ENCODE assay signal across 19 mouse cellular contexts in genomic region chr4:134447966-134448365, GRCm38 (mm10). TPM values are rescaled to one million over a fixed set of nuclear protein-coding genes. Genes with fewer than 3 reads are reported as not detected.
DNase-seq lines count a peak whose midpoint lies in the region; ATAC-seq and TF ChIP-seq lines count a peak whose summit lies in the region.
"Had no signal": no experiment of that assay in that cellular context is flagged by ENCODE, and none has a peak within 500 bp of the region (broad histone marks: within the 10 kb centered on the region; RNA-seq: fewer than 3 reads in every experiment).

No protein-coding gene starts in this region.

- no peaks in the 10 kb centered on the region for H3K36me3 ChIP-seq in lung, postnatal 0 days (ENCODE audit: insufficient read depth, low read length)
- H3K36me3 ChIP-seq in thymus, adult 2 months (ENCODE audit: control insufficient read depth, insufficient read depth, low read length): no peaks in the 10 kb centered on the region
- no peaks in the 10 kb centered on the region for H3K36me3 ChIP-seq in embryonic facial prominence, embryonic 10.5 days (replicated peaks)
- H3K36me3 ChIP-seq: embryonic facial prominence, embryonic 12.5 days; forebrain, embryonic 15.5 days; heart, embryonic 15.5 days; kidney, embryonic 15.5 days; midbrain, embryonic 12.5 days; stomach, embryonic 15.5 days had no signal

- peak; percentile 62 for ATAC-seq in lung, postnatal 0 days
- no peak for ATAC-seq in erythroblast, adult 5-6 weeks (replicated peaks; ENCODE audit: low FRiP score, poor library complexity, severe bottlenecking)
- ATAC-seq: forebrain, embryonic 15.5 days; hindbrain, embryonic 16.5 days; intestine, postnatal 0 days had no signal

- no peaks in the 10 kb centered on the region for H3K27me3 ChIP-seq in lung, postnatal 0 days (replicated peaks; ENCODE audit: insufficient read depth, low read length)
- no peaks in the 10 kb centered on the region for H3K27me3 ChIP-seq in thymus, adult 2 months (ENCODE audit: control insufficient read depth, insufficient read depth, low read length)
- H3K27me3 ChIP-seq in embryonic facial prominence, embryonic 10.5 days (replicated peaks; ENCODE audit: low read depth, poor library complexity, severe bottlenecking): peaks cover 59% of the 10 kb centered on the region
- H3K27me3 ChIP-seq: forebrain, embryonic 15.5 days; midbrain, embryonic 12.5 days had no signal

- no peak for TF ChIP-seq EP300 in lung, postnatal 0 days (IDR thresholded peaks at IDR 0.05)

- peak; percentile 48 for DNase-seq in lung, postnatal 0 days (ENCODE audit: low spot score)
- no peak for DNase-seq in lung, adult 2 months
- DNase-seq in thymus, postnatal 0 days (ENCODE audit: low spot score): peak; percentile 47
- DNase-seq in thymus, adult 2 months: no peak
- no peak for DNase-seq in embryonic facial prominence, embryonic 10.5 days (ENCODE audit: low spot score)
- no peak for DNase-seq in natural killer cell, adult 2 months (ENCODE audit: low spot score in 2 of 2)
- DNase-seq: cerebellum, adult 9-10 months; gastrocnemius, postnatal 36 days; heart, postnatal 4 days; right cerebral cortex, postnatal 25 days had no signal

- 48% methylated on average over 18 of the region's 23 CpGs for WGBS in lung, postnatal 0 days
- WGBS in lung, adult 2 months: 46% methylated on average over 23 of the region's 23 CpGs
- WGBS in thymus, adult 2 months: 51% methylated on average over 22 of the region's 23 CpGs
- WGBS in embryonic facial prominence, embryonic 10.5 days: 44% methylated on average over 23 of the region's 23 CpGs

- H3K9me3 ChIP-seq in lung, postnatal 0 days (ENCODE audit: low read length): no peaks in the 10 kb centered on the region
- no peaks in the 10 kb centered on the region for H3K9me3 ChIP-seq in embryonic facial prominence, embryonic 10.5 days
- H3K9me3 ChIP-seq: embryonic facial prominence, embryonic 12.5 days; forebrain, embryonic 15.5 days; heart, embryonic 15.5 days; kidney, embryonic 15.5 days; midbrain, embryonic 12.5 days; stomach, embryonic 15.5 days had no signal

- no peaks in the 10 kb centered on the region for H3K4me1 ChIP-seq in lung, postnatal 0 days (ENCODE audit: insufficient read depth, low read depth, low read length)
- peaks cover 4% of the 10 kb centered on the region for H3K4me1 ChIP-seq in lung, adult 2 months (ENCODE audit: control insufficient read depth, insufficient read depth, low read length)
- peaks cover 30% of the 10 kb centered on the region for H3K4me1 ChIP-seq in thymus, adult 2 months (replicated peaks; ENCODE audit: control insufficient read depth, insufficient read depth, low read length)
- H3K4me1 ChIP-seq in embryonic facial prominence, embryonic 10.5 days: peaks cover 37% of the 10 kb centered on the region

- H3K4me3 ChIP-seq in lung, postnatal 0 days (ENCODE audit: low read depth, low read length): no peak overlapping the region
- no peak overlapping the region for H3K4me3 ChIP-seq in lung, adult 2 months (replicated peaks; ENCODE audit: extremely low read depth, low read depth, low read length)
- no peak overlapping the region for H3K4me3 ChIP-seq in thymus, adult 2 months (ENCODE audit: control insufficient read depth, insufficient read depth, low read length)
- 0 out of 2 replicates have a peak overlapping the region, but pooled peaks have one; percentile 8 for H3K4me3 ChIP-seq in embryonic facial prominence, embryonic 10.5 days
- H3K4me3 ChIP-seq: embryonic facial prominence, embryonic 12.5 days; forebrain, embryonic 15.5 days; heart, embryonic 15.5 days; kidney, embryonic 15.5 days; midbrain, embryonic 12.5 days; stomach, embryonic 15.5 days had no signal

- H3K9ac ChIP-seq in lung, postnatal 0 days (replicated peaks; ENCODE audit: low read depth): no peak overlapping the region
- H3K9ac ChIP-seq: embryonic facial prominence, embryonic 12.5 days; forebrain, embryonic 15.5 days; heart, embryonic 15.5 days; kidney, embryonic 15.5 days; midbrain, embryonic 12.5 days; stomach, embryonic 15.5 days had no signal

- no peak overlapping the region for H3K27ac ChIP-seq in lung, postnatal 0 days (ENCODE audit: low read length)
- no peak overlapping the region for H3K27ac ChIP-seq in thymus, adult 2 months (ENCODE audit: control insufficient read depth, insufficient read depth, low read length)
- no peak overlapping the region for H3K27ac ChIP-seq in embryonic facial prominence, embryonic 10.5 days (replicated peaks)
- H3K27ac ChIP-seq: embryonic facial prominence, embryonic 12.5 days; heart, embryonic 15.5 days; kidney, embryonic 15.5 days; midbrain, embryonic 12.5 days; stomach, embryonic 15.5 days had no signal

- 0 out of 2 replicates have a peak overlapping the region, but pooled peaks have one; percentile 8 for H3K4me2 ChIP-seq in lung, postnatal 0 days (replicated peaks; ENCODE audit: low read depth, low read length)
- H3K4me2 ChIP-seq: embryonic facial prominence, embryonic 12.5 days; forebrain, embryonic 15.5 days; heart, embryonic 15.5 days; kidney, embryonic 15.5 days; midbrain, embryonic 12.5 days; stomach, embryonic 15.5 days had no signal

- no peak for TF ChIP-seq CTCF in lung, postnatal 0 days (IDR thresholded peaks at IDR 0.05)
- no peak for TF ChIP-seq CTCF in lung, adult 2 months (IDR thresholded peaks at IDR 0.05; ENCODE audit: insufficient read depth, low read length)
- no peak for TF ChIP-seq CTCF in thymus, adult 2 months (IDR thresholded peaks at IDR 0.05; ENCODE audit: borderline replicate concordance, control insufficient read depth, extremely low read depth, insufficient read depth, low read length, poor library complexity)

- no peak for TF ChIP-seq POLR2A in lung, adult 2 months (IDR thresholded peaks at IDR 0.05; ENCODE audit: borderline replicate concordance, extremely low read depth, low read depth, low read length)
- TF ChIP-seq POLR2A in thymus, adult 2 months (IDR thresholded peaks at IDR 0.05; ENCODE audit: control insufficient read depth, extremely low read depth, insufficient read depth, low read length, poor library complexity): no peak

RNA-seq across cellular contexts. Expression of gene Stmn1, which starts 20.2 kb away (rescaled TPM):
- 260 and 357 TPM in 2 replicates for polyA plus RNA-seq in lung, postnatal 0 days (2015; fragmentation: Nextera tagmentation; extraction: Ambion mirVana)
- polyA plus RNA-seq in lung, adult 2 months (2012; rRNA removed): 18.8 and 38.6 TPM in 2 replicates
- 1,989 and 2,008 TPM in 2 replicates for polyA plus RNA-seq in thymus, postnatal 0 days (2015; fragmentation: Nextera tagmentation; extraction: Ambion mirVana)
- 134 and 274 TPM in 2 replicates for polyA plus RNA-seq in thymus, adult 2 months (2012; rRNA removed)
- polyA plus RNA-seq in embryonic facial prominence, embryonic 10.5 days (2016; fragmentation: Nextera tagmentation; extraction: Ambion mirVana): 2,394 and 2,556 TPM in 2 replicates
- total RNA-seq in erythroblast, adult 5-6 weeks (2015; ENCODE audit: low replicate concordance): 207 and 212 TPM in 2 replicates
- 201 and 236 TPM in 2 replicates for total RNA-seq in erythroblast, adult 5-6 weeks (2017; ENCODE audit: low replicate concordance)

RNA-seq across cellular contexts. Expression of gene Paqr7, which starts 48.5 kb away (rescaled TPM):
- 27.5 and 33.0 TPM in 2 replicates for polyA plus RNA-seq in lung, postnatal 0 days (2015; fragmentation: Nextera tagmentation; extraction: Ambion mirVana)
- 146 and 205 TPM in 2 replicates for polyA plus RNA-seq in lung, adult 2 months (2012; rRNA removed)
- 8.1 TPM in 2 replicates for polyA plus RNA-seq in thymus, postnatal 0 days (2015; fragmentation: Nextera tagmentation; extraction: Ambion mirVana)
- polyA plus RNA-seq in thymus, adult 2 months (2012; rRNA removed): 47.6 and 52.0 TPM in 2 replicates
- polyA plus RNA-seq in embryonic facial prominence, embryonic 10.5 days (2016; fragmentation: Nextera tagmentation; extraction: Ambion mirVana): 1.2 and 2.1 TPM in 2 replicates
- 1.7 and 4.4 TPM in 2 replicates for total RNA-seq in erythroblast, adult 5-6 weeks (2015; ENCODE audit: low replicate concordance)
- 2.1 and 7.8 TPM in 2 replicates for total RNA-seq in erythroblast, adult 5-6 weeks (2017; ENCODE audit: low replicate concordance)

RNA-seq across cellular contexts. Expression of gene Pafah2, which starts 51.8 kb away (rescaled TPM):
- 14.1 and 16.2 TPM in 2 replicates for polyA plus RNA-seq in lung, postnatal 0 days (2015; fragmentation: Nextera tagmentation; extraction: Ambion mirVana)
- 35.6 and 41.0 TPM in 2 replicates for polyA plus RNA-seq in lung, adult 2 months (2012; rRNA removed)
- 4.6 and 5.3 TPM in 2 replicates for polyA plus RNA-seq in thymus, postnatal 0 days (2015; fragmentation: Nextera tagmentation; extraction: Ambion mirVana)
- 12.2 and 12.3 TPM in 2 replicates for polyA plus RNA-seq in thymus, adult 2 months (2012; rRNA removed)
- 7.0 and 8.3 TPM in 2 replicates for polyA plus RNA-seq in embryonic facial prominence, embryonic 10.5 days (2016; fragmentation: Nextera tagmentation; extraction: Ambion mirVana)
- 3.1 and 3.3 TPM in 2 replicates for total RNA-seq in erythroblast, adult 5-6 weeks (2015; ENCODE audit: low replicate concordance)
- total RNA-seq in erythroblast, adult 5-6 weeks (2017; ENCODE audit: low replicate concordance): 1.5 and 3.9 TPM in 2 replicates

Comparison
In these comparisons a context has a peak if more than half of its experiments do, and no peak if none do; other contexts are left out.
1. DNase-seq: peak in lung, postnatal 0 days (single experiment) and thymus, postnatal 0 days (single experiment); none in lung, adult 2 months (single experiment), thymus, adult 2 months (single experiment), embryonic facial prominence, embryonic 10.5 days (single experiment) and natural killer cell, adult 2 months (0 of 2).